Mouse (Mus musculus) T-helper 1 cell (primary cell): ENCODE results near the gene Ppp2ca.

Experiments used
- in situ Hi-C: fragments of 300-600 bp; cut with MboI, MseI; formaldehyde crosslinking; loops from one replicate; pipeline ENCODE4 v1.15.1; 2025; ENCODE audit warnings: high pct_unique_total_duplicates

Gene Ppp2ca

GRCm38 (mm10) chr11:52098398-52098946 lies at the start of gene Ppp2ca:
Ppp2ca (plus strand) TSS chr11:52098681.
- in situ Hi-C loops = no loop called here

GRCm38 (mm10) chr11:52053371-52053770 lies 45.1 kb upstream of the Ppp2ca start:
- in situ Hi-C loops = no loop called here

- in situ Hi-C loops = loop anchor here (5.0 kb wide), 1 partner anchor 63 kb away; no protein-coding TSS in a partner anchor
These were observed 43.8 kb upstream of the Ppp2ca start for GRCm38 (mm10) chr11:52054728-52055127.

GRCm38 (mm10) chr11:52056198-52056597 lies 42.3 kb upstream of the Ppp2ca start:
- in situ Hi-C loops = loop anchor here (5.0 kb wide), 1 partner anchor 61 kb away; no protein-coding TSS in a partner anchor

- in situ Hi-C loops = loop anchor here (5.0 kb wide), 1 partner anchor 58 kb away; no protein-coding TSS in a partner anchor
These were observed 39.5 kb upstream of the Ppp2ca start for GRCm38 (mm10) chr11:52059001-52059400.

GRCm38 (mm10) chr11:52060315-52060714 lies 38.2 kb upstream of the Ppp2ca start:
- in situ Hi-C loops = no loop called here

- in situ Hi-C loops = no loop called here
These were observed 36.1 kb upstream of the Ppp2ca start for GRCm38 (mm10) chr11:52062406-52062805.

GRCm38 (mm10) chr11:52064398-52064797 lies 34.1 kb upstream of the Ppp2ca start:
- in situ Hi-C loops = no loop called here

- in situ Hi-C loops = no loop called here
These were observed 32.6 kb upstream of the Ppp2ca start for GRCm38 (mm10) chr11:52065841-52066240.

GRCm38 (mm10) chr11:52071768-52072167 lies 26.7 kb upstream of the Ppp2ca start:
- in situ Hi-C loops = no loop called here

- in situ Hi-C loops = no loop called here
These were observed 24.8 kb upstream of the Ppp2ca start for GRCm38 (mm10) chr11:52073528-52074170.

GRCm38 (mm10) chr11:52074626-52075470 lies 23.6 kb upstream of the Ppp2ca start:
- in situ Hi-C loops = no loop called here

GRCm38 (mm10) chr11:52075794-52076633 lies 22.5 kb upstream of the Ppp2ca start:
- in situ Hi-C loops = no loop called here

GRCm38 (mm10) chr11:52076742-52077352 lies 21.6 kb upstream of the Ppp2ca start:
- in situ Hi-C loops = no loop called here

- in situ Hi-C loops = no loop called here
These were observed 20.5 kb upstream of the Ppp2ca start for GRCm38 (mm10) chr11:52077939-52078338.

GRCm38 (mm10) chr11:52079978-52080377 lies 18.5 kb upstream of the Ppp2ca start:
- in situ Hi-C loops = loop anchor here (5.0 kb wide), 1 partner anchor 43 kb away; no protein-coding TSS in a partner anchor

GRCm38 (mm10) chr11:52080656-52081055 lies 17.8 kb upstream of the Ppp2ca start:
- in situ Hi-C loops = loop anchor here (5.0 kb wide), 1 partner anchor 43 kb away; no protein-coding TSS in a partner anchor

GRCm38 (mm10) chr11:52085857-52086203 lies 12.7 kb upstream of the Ppp2ca start:
- in situ Hi-C loops = no loop called here

GRCm38 (mm10) chr11:52086204-52086864 lies 12.1 kb upstream of the Ppp2ca start:
- in situ Hi-C loops = no loop called here

- in situ Hi-C loops = no loop called here
These were observed 9.2 kb upstream of the Ppp2ca start for GRCm38 (mm10) chr11:52089291-52089690.
